Mouse (Mus musculus): ENCODE results near the gene Trip13. TPM values are rescaled to one million over a fixed set of nuclear protein-coding genes. Genes with fewer than 3 reads are reported as not detected.

The Trip13 gene
- 59.5 and 69.1 TPM in 2 replicates for polyA plus RNA-seq (2016; fragmentation: Nextera tagmentation; extraction: Ambion mirVana)

GRCm38 (mm10) chr13:73937321-73938176, at the start of gene Trip13, which contains the start of gene Brd9:
TSS of gene Trip13 (minus strand) at chr13:73937784.
TSS of gene Brd9 (plus strand) at chr13:73937811.
- no peaks in the 10 kb centered on the region for H3K27me3 ChIP-seq (ENCODE audit: low read depth, poor library complexity, severe bottlenecking)
- under 1% methylated on average over 82 of the region's 82 CpGs for WGBS
- DNase-seq (ENCODE audit: low spot score): peak; percentile 94
- no peaks in the 10 kb centered on the region for H3K9me3 ChIP-seq (replicated peaks)
- peak within 1 kb of the TSS; percentile 97 for H3K27ac ChIP-seq (replicated peaks)
- H3K36me3 ChIP-seq: peaks cover 66% of the 10 kb centered on the region
- H3K4me1 ChIP-seq: peaks cover 19% of the 10 kb centered on the region
- H3K4me3 ChIP-seq: peak within 1 kb of the TSS; percentile 93

DNA sequence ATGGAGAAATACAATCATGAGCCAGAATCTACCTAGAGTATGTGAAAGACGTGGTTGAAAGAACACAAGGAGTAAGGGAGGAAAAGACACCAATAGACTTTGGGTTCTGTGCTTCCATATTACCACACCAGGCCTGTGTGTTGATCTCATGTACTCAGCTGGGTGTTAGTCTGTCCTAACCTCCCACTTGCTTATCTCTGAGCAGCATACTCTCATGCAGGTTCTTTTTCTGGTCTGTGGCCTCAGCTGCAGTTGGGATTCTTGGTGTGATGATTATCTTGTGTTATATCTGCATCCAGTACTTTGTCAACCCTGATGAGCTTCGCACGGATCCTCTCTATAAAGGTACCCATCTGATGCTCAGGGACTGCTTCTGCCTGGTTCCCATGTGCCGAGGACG, 39.4 kb upstream of the Trip13 start:
- Histone ChIP-seq H3K4me3 (no peak overlapping the region), H3K27ac (replicated peaks) (no peak overlapping the region), H3K9me3 (replicated peaks) (no peaks in the 10 kb centered on the region), H3K27me3 (ENCODE audit: low read depth, poor library complexity, severe bottlenecking) (no peaks in the 10 kb centered on the region), H3K4me1 (no peaks in the 10 kb centered on the region), H3K36me3 (no peaks in the 10 kb centered on the region)
- WGBS: 86% methylated on average over 5 of the region's 5 CpGs
- no peak for DNase-seq (ENCODE audit: low spot score)

- WGBS: 92% methylated on average over 3 of the region's 3 CpGs
- Histone ChIP-seq H3K27me3 (ENCODE audit: low read depth, poor library complexity, severe bottlenecking) (no peaks in the 10 kb centered on the region), H3K9me3 (replicated peaks) (no peaks in the 10 kb centered on the region), H3K36me3 (no peaks in the 10 kb centered on the region), H3K4me3 (no peak overlapping the region), H3K4me1 (no peaks in the 10 kb centered on the region), H3K27ac (replicated peaks) (no peak overlapping the region)
- DNase-seq (ENCODE audit: low spot score): no peak
These were observed 36.9 kb upstream of the Trip13 start for GRCm38 (mm10) chr13:73974523-73974922.

DNA sequence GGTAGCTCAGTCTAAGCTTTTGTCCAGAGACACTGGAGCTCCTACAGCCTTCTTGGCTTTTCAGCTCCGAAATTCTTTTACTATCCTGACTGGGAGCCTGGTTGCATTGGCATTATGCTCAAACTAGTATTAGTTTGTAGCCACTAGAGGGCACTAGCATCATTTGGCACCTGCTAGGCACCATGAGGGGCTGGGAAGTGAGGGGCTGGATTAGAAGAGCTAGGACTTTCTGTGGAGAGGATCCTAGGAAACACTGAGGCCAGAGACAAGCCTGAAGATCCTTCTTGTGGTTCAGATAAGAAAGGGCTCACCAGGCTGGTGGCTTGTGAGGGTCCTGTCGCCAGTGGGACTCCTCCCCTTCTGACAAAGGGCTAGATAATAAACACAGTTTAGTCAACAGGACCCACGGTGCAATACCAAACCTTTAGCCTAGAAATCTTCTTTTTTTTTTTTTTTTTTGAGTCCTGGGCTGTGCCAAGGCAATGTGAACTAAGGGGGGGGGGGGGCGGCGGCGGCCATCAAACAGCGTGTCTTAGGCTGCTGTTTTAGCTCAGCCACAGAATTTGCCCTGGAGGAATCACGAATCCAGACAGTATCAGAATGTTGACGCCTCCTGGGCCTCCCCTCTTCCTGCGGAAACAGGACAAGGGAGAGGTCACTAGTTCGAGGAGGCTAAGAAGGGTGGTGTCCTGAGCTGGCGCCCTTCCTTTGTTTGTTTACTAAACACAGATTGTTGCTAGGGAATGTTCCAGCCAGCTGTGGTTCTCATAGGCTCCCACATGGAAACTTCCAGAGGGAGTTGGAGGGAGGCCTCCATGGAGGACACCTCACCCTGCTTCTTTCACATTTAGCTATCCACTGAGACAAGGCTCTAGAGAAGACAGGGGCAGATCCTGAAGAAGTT, 33.2 kb upstream of the Trip13 start:
- WGBS: 49% methylated on average over 12 of the region's 12 CpGs
- H3K4me1 ChIP-seq: no peaks in the 10 kb centered on the region
- no peaks in the 10 kb centered on the region for H3K9me3 ChIP-seq (replicated peaks)
- no peaks in the 10 kb centered on the region for H3K36me3 ChIP-seq
- no peak overlapping the region for H3K4me3 ChIP-seq
- DNase-seq (ENCODE audit: low spot score): peak; percentile 59
- no peaks in the 10 kb centered on the region for H3K27me3 ChIP-seq (ENCODE audit: low read depth, poor library complexity, severe bottlenecking)
- no peak overlapping the region for H3K27ac ChIP-seq (replicated peaks)

DNA sequence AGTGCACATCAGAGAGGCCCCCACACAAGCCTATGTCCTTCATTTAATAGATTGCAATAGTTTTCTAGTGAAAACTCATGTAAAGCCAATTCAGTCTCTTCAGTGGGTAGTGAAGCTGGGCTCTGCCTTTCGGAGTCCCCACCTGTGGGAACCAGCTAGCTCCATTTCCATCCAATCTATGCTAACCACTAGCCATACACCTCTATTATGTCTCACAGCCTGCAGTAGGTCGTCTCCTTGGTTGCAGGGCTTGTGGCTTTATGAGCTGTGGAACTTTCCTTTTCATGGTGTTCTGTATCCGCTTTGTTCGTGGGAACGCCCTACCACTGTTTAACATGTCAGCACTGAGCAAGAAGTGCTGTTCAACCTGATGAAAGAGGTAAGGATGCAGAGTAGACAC, 26.0 kb upstream of the Trip13 start, which contains the start of gene Zdhhc11:
Zdhhc11 (plus strand) TSS at position 301 of the 400 bp plus-strand sequence.
- H3K27me3 ChIP-seq (ENCODE audit: low read depth, poor library complexity, severe bottlenecking): no peaks in the 10 kb centered on the region
- DNase-seq (ENCODE audit: low spot score): no peak
- no peak within 1 kb of the TSS for H3K4me3 ChIP-seq
- peaks cover 40% of the 10 kb centered on the region for H3K36me3 ChIP-seq
- H3K9me3 ChIP-seq (replicated peaks): no peaks in the 10 kb centered on the region
- no peak within 1 kb of the TSS for H3K27ac ChIP-seq (replicated peaks)
- H3K4me1 ChIP-seq: no peaks in the 10 kb centered on the region
- WGBS: 91% methylated on average over 5 of the region's 5 CpGs

GRCm38 (mm10) chr13:73961177-73961576, 23.6 kb upstream of the Trip13 start:
- Histone ChIP-seq H3K4me3 (no peak overlapping the region), H3K4me1 (no peaks in the 10 kb centered on the region), H3K36me3 (peaks cover 64% of the 10 kb centered on the region), H3K27me3 (ENCODE audit: low read depth, poor library complexity, severe bottlenecking) (no peaks in the 10 kb centered on the region), H3K27ac (replicated peaks) (no peak overlapping the region), H3K9me3 (replicated peaks) (no peaks in the 10 kb centered on the region)
- DNase-seq (ENCODE audit: low spot score): no peak
- 79% methylated on average over 4 of the region's 4 CpGs for WGBS

DNA sequence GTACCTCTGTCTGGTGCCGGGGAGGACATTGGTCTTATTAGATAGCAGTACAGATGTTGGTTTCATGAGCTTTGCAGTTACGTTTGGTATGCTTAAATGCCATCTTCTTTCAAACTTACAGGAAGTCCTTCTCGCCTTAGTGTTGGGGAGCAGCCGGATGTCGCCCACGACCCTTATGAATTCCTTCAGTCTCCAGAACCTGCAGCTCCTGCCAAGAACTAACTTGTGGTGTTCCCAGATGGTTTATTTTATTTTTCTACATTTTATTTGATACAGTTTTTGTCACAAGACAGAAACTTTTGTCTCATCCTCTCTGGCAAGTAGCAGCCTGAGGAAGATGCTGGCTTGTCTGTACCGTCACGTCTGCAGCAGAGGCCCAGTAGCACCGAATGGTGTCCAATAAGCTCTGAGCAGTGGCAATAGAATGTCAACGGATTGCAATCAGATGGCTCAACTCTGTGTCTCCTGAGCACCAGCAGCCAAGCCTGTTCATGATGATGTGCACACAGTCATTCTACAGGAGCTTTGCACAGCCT, 22.6 kb upstream of the Trip13 start:
- 91% methylated on average over 10 of the region's 10 CpGs for WGBS

GRCm38 (mm10) chr13:73955531-73955930, 17.9 kb upstream of the Trip13 start:
- WGBS: 91% methylated on average over 5 of the region's 5 CpGs
- H3K4me3 ChIP-seq: no peak overlapping the region
- no peaks in the 10 kb centered on the region for H3K9me3 ChIP-seq (replicated peaks)
- H3K27ac ChIP-seq (replicated peaks): no peak overlapping the region
- no peak for DNase-seq (ENCODE audit: low spot score)
- H3K27me3 ChIP-seq (ENCODE audit: low read depth, poor library complexity, severe bottlenecking): no peaks in the 10 kb centered on the region
- no peaks in the 10 kb centered on the region for H3K4me1 ChIP-seq
- H3K36me3 ChIP-seq: peaks cover 97% of the 10 kb centered on the region

More for the DNA sequence above, 22.6 kb upstream of the Trip13 start:
- Histone ChIP-seq H3K9me3 (replicated peaks) (no peaks in the 10 kb centered on the region), H3K4me1 (no peaks in the 10 kb centered on the region), H3K36me3 (peaks cover 73% of the 10 kb centered on the region), H3K4me3 (no peak overlapping the region), H3K27ac (replicated peaks) (no peak overlapping the region), H3K27me3 (ENCODE audit: low read depth, poor library complexity, severe bottlenecking) (no peaks in the 10 kb centered on the region)
- no peak for DNase-seq (ENCODE audit: low spot score)

DNA sequence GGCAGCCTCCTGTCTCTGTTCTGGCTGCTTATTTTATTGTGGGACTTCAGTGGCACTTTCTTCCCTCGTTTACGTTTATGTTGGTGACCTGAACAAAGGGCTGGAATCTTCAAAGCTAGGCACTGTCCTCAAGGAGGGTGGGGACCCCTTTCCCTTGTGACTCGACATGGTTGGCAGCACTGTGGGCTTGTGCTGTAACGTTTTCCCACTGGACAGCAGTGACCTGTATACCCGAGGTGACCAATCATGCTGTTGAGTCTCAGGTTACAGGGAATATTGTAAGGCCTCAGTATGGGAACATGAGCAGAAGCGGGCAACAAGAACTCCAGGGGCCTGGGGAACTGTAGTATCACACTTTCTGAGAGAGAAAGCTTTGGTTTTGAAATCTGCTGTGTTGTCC, 17.1 kb upstream of the Trip13 start:
- H3K36me3 ChIP-seq: peaks cover 97% of the 10 kb centered on the region
- H3K27me3 ChIP-seq (ENCODE audit: low read depth, poor library complexity, severe bottlenecking): no peaks in the 10 kb centered on the region
- H3K4me3 ChIP-seq: no peak overlapping the region
- no peak for DNase-seq (ENCODE audit: low spot score)
- H3K9me3 ChIP-seq (replicated peaks): no peaks in the 10 kb centered on the region
- 80% methylated on average over 6 of the region's 6 CpGs for WGBS
- H3K27ac ChIP-seq (replicated peaks): no peak overlapping the region
- H3K4me1 ChIP-seq: no peaks in the 10 kb centered on the region

DNA sequence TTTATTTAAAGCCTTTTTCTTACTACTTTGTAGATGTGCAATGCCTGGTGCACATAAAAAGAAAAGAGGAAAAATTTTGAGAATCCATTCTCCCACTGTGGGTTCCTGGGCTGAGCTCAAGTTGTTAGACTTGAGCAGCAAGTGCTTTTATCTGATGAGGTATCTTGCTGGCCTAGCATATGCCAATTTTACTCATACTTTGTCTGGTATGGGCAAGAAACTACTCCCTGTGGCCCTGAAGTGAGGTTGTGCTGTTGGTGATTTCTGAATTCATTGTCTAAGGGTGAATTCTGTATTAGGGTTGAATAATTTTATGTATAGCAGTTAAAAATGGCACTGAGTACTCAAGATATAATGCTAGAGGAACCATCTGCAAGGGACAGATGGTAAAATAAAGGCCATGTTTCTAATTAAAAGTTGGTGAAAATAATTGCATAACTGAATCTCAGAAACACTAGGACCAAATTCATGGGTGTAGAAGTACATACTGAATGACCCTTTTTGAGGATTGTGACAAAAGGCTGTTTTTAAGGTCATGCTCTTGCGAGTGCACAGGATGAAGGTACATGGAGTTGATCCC, 16.1 kb upstream of the Trip13 start:
- no peaks in the 10 kb centered on the region for H3K4me1 ChIP-seq
- H3K27ac ChIP-seq (replicated peaks): no peak overlapping the region
- no peaks in the 10 kb centered on the region for H3K9me3 ChIP-seq (replicated peaks)
- H3K27me3 ChIP-seq (ENCODE audit: low read depth, poor library complexity, severe bottlenecking): no peaks in the 10 kb centered on the region
- no peak overlapping the region for H3K4me3 ChIP-seq
- peaks cover 97% of the 10 kb centered on the region for H3K36me3 ChIP-seq
- DNase-seq (ENCODE audit: low spot score): no peak
- 91% methylated on average over 1 of the region's 1 CpGs for WGBS

DNA sequence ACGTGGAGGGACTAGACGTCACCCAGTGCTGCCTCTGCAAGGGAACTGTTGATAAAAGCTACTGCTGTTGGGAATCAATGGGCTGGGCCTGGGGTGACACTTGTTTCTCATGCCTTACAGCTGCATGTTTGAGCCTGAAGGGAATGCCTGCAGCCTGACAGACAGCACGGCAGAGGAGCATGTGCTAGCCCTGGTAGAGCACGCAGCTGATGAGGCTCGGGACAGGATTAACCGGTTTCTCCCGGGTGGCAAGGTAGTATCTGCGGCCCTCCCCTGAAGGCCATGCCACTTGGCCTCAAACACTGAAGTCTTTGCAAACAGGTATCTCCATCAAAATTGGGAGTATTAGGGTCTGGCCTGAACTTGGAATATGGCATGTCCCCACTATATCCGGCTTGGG, 7.0 kb upstream of the Trip13 start:
- Histone ChIP-seq H3K9me3 (replicated peaks) (no peaks in the 10 kb centered on the region), H3K36me3 (peaks cover 94% of the 10 kb centered on the region)
- WGBS: 95% methylated on average over 9 of the region's 9 CpGs

GRCm38 (mm10) chr13:73939101-73939500, 1.5 kb upstream of the Trip13 start:
- DNase-seq (ENCODE audit: low spot score): no peak
- Histone ChIP-seq H3K36me3 (peaks cover 68% of the 10 kb centered on the region), H3K27ac (replicated peaks) (no peak overlapping the region), H3K27me3 (ENCODE audit: low read depth, poor library complexity, severe bottlenecking) (no peaks in the 10 kb centered on the region), H3K9me3 (replicated peaks) (no peaks in the 10 kb centered on the region), H3K4me1 (peaks cover 19% of the 10 kb centered on the region), H3K4me3 (no peak overlapping the region)
- WGBS: 98% methylated on average over 5 of the region's 5 CpGs

More for the DNA sequence above, 7.0 kb upstream of the Trip13 start:
- Histone ChIP-seq H3K4me3 (no peak overlapping the region), H3K27ac (replicated peaks) (no peak overlapping the region), H3K4me1 (no peaks in the 10 kb centered on the region), H3K27me3 (ENCODE audit: low read depth, poor library complexity, severe bottlenecking) (no peaks in the 10 kb centered on the region)
- no peak for DNase-seq (ENCODE audit: low spot score)
